Mouse (Mus musculus) adrenal gland, adult (tissue): Measurements from ENCODE around the gene Rhox2b.
"Not testable (repeated sequence)": the region's sequence is repeated elsewhere in the genome, so short reads cannot be mapped to it uniquely, and the experiment has no call there.

Source experiments
- DNase-seq, 2 experiments: peaks; one replicate each; pipeline ENCODE4 v3.0.0; 2022 to 2023; ENCODE audit warnings: low spot score in 1 of 2; ENCODE audit not compliant: inconsistent age in 2 of 2

The Rhox2b gene

GRCm38 (mm10) chrX:37411767-37412166 is at the start of gene Rhox2b:
Gene Rhox2b (plus strand): TSS chrX:37412067.
- not testable (repeated sequence) for DNase-seq

- not testable (repeated sequence) for DNase-seq
These were observed 32.1 kb upstream of the Rhox2b start, which contains the start of gene Rhox3a2 for GRCm38 (mm10) chrX:37379728-37380127. Gene Rhox3a2 (plus strand): TSS chrX:37380028.

GRCm38 (mm10) chrX:37390548-37390947 is 21.3 kb upstream of the Rhox2b start, which contains the start of gene Rhox4a2:
Gene Rhox4a2 (plus strand): TSS chrX:37390848.
- DNase-seq: not testable (repeated sequence)

- not testable (repeated sequence) for DNase-seq
These were observed 20.3 kb downstream of the Rhox2b start, which contains the start of gene Rhox4b for GRCm38 (mm10) chrX:37432194-37432593. Gene Rhox4b (plus strand): TSS chrX:37432494.

GRCm38 (mm10) chrX:37453380-37453779 is 41.5 kb downstream of the Rhox2b start, which contains the start of gene Rhox2c:
Gene Rhox2c (plus strand): TSS chrX:37453680.
- not testable (repeated sequence) for DNase-seq

- DNase-seq: not testable (repeated sequence)
These were observed 46.4 kb downstream of the Rhox2b start, which contains the start of gene Rhox3c for GRCm38 (mm10) chrX:37458285-37458684. Gene Rhox3c (plus strand): TSS chrX:37458585.
